Mouse (Mus musculus) C2C12 (cell line): Measurements from ENCODE around the gene Strn. TPM values are rescaled to one million over a fixed set of nuclear protein-coding genes. Genes with fewer than 3 reads are reported as not detected.

Source experiments
- H3K27me3 ChIP-seq: one replicate; pipeline ENCODE4 v1.6.1; 2011; ENCODE audit not compliant: control insufficient read depth, insufficient read depth, insufficient read length
- H3K36me3 ChIP-seq: one replicate; pipeline ENCODE4 v1.6.1; 2011; ENCODE audit not compliant: control insufficient read depth, insufficient read depth
- H3K4me3 ChIP-seq: one replicate; pipeline ENCODE4 v1.5.1; 2011; ENCODE audit warnings: mild to moderate bottlenecking, control low read depth; ENCODE audit not compliant: poor library complexity, insufficient read depth, severe bottlenecking
- H3K79me2 ChIP-seq: one replicate; pipeline ENCODE4 v1.6.1; 2011; ENCODE audit not compliant: control insufficient read depth, insufficient read depth
- H3K79me3 ChIP-seq: one replicate; pipeline ENCODE4 v1.6.1; 2011; ENCODE audit warnings: low read depth, control low read depth
- H3ac ChIP-seq: one replicate; pipeline ENCODE3; 2011; ENCODE audit warnings: low read depth; ENCODE audit not compliant: control insufficient read depth, insufficient read length
- CEBPB ChIP-seq: IDR thresholded peaks from one replicate; pipeline ENCODE4 v1.6.1; 2011; ENCODE audit warnings: low read depth, mild to moderate bottlenecking, control low read depth, moderate library complexity
- CTCF ChIP-seq: IDR thresholded peaks from one replicate; pipeline ENCODE4 v1.5.1; 2011; ENCODE audit not compliant: control insufficient read depth, insufficient read depth, insufficient read length
- FOSL1 ChIP-seq: IDR thresholded peaks from one replicate; pipeline ENCODE4 v1.8.0; 2011; ENCODE audit warnings: mild to moderate bottlenecking, low read length; ENCODE audit not compliant: poor library complexity, insufficient read depth, severe bottlenecking
- MAX ChIP-seq: IDR thresholded peaks from one replicate; pipeline ENCODE4 v1.6.1; 2011; ENCODE audit warnings: mild to moderate bottlenecking, control low read depth
- MYOD1 ChIP-seq: IDR thresholded peaks from one replicate; pipeline ENCODE4 v1.6.1; 2011; ENCODE audit warnings: low read depth; ENCODE audit not compliant: control insufficient read depth, insufficient read length
- MYOG ChIP-seq: IDR thresholded peaks from one replicate; pipeline ENCODE4 v1.6.1; 2011; ENCODE audit not compliant: control insufficient read depth, insufficient read length; ENCODE audit errors: extremely low read depth
- USF1 ChIP-seq: IDR thresholded peaks from one replicate; pipeline ENCODE4 v1.6.1; 2011; ENCODE audit warnings: low read depth, mild to moderate bottlenecking, control low read depth, moderate library complexity
- polyA plus RNA-seq: library from polyadenylated mRNA; unstranded; fragments of >200 nt; fragmentation: generic; extraction: Trizol; gene quantifications from one replicate; pipeline ENCODE4 v1.2.1, GENCODE M21; 2012; ENCODE audit warnings: missing spikeins

The Strn gene
- polyA plus RNA-seq, 1 experiment, result 4.6 TPM

DNA sequence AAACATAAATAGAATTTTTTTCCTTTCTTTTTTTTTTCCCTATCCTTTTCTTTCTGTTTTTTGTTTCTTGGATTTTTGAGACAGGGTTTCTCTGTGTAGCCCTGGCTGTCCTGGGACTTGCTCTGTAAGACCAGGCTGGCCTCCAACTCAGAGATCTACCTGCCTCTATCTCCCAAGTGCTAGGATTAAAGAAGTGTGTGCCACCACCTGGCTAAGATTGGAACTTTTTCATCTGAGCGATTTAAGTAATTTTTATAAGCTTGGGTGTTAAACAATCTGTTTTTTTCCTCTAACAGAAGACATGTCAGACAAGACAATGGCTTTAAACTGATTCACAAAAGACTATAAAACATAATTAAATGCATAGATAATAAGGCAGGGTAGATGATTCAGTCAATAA, 1.4 kb upstream of the Strn start:
- TF ChIP-seq MAX, result no peak
- TF ChIP-seq CTCF, result no peak
- TF ChIP-seq CEBPB, result no peak
- TF ChIP-seq USF1, result no peak
- no peak for TF ChIP-seq MYOG
- H3K36me3 ChIP-seq, result no peaks in the 10 kb centered on the region
- no peak overlapping the region for H3K4me3 ChIP-seq
- no peak overlapping the region for H3ac ChIP-seq
- no peaks in the 10 kb centered on the region for H3K27me3 ChIP-seq
- H3K79me3 ChIP-seq, result peaks cover 17% of the 10 kb centered on the region
- H3K79me2 ChIP-seq, result peaks cover 26% of the 10 kb centered on the region

DNA sequence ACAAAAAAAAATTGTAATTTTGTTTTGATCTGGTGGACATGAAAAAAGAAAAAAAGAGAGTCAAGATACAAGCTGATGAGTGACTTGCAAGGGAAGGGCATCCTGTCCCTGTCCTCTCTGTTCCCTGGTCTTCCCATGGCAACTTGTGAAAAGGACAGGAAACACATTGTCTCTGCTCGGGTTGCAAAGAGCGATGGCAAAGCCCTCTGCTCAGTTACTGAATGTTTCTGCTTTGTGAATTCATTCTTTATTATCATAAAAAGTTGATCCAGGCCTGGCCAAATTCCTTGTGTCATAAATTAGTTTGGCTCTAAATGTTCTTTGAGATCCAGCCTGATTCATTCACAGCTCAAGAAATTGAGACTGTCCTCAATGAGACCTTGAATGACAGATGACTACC, 775 bp upstream of the Strn start:
- Histone ChIP-seq H3K36me3 (no peaks in the 10 kb centered on the region), H3K79me3 (peaks cover 19% of the 10 kb centered on the region), H3K79me2 (peaks cover 32% of the 10 kb centered on the region), H3ac (no peak overlapping the region), H3K4me3 (no peak overlapping the region), H3K27me3 (no peaks in the 10 kb centered on the region)
- TF ChIP-seq MYOD1, result no peak
- TF ChIP-seq CTCF, result no peak
- no peak for TF ChIP-seq MAX
- TF ChIP-seq FOSL1, result no peak
- TF ChIP-seq MYOG, result no peak
- no peak for TF ChIP-seq USF1
- no peak for TF ChIP-seq CEBPB

DNA sequence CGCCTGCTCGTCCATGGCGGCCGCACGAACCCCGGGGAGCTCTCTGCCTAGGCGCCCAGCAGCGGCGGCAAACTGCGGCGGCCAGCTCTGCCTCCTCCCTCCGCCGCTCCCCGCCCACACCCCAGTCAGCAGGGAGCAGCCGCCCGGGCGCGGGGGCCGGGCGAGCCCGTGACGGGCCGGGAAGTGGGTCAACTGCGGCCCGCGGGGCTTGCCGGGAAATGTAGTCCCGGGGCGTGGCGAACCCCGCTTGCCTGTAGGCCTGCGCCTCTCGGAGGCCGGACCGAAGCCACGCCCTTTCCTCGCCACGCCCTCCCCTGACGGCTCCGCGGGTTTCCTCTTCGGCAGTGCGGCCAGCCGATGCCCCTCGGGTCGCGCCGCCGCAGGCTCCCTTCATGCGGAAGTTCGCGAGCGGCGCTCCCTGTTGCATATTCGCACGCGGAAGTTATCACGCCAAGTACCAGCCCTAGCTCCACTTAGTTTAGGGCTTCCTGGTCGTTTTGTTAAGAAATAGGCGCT, 465 bp downstream of the Strn start:
- H3K36me3 ChIP-seq, result no peaks in the 10 kb centered on the region
- H3K27me3 ChIP-seq, result no peaks in the 10 kb centered on the region
- peaks cover 26% of the 10 kb centered on the region for H3K79me3 ChIP-seq
- H3ac ChIP-seq, result peak overlapping the region; percentile 83
- TF ChIP-seq MAX (peak; percentile 68), CEBPB (no peak)
- peaks cover 44% of the 10 kb centered on the region for H3K79me2 ChIP-seq
- H3K4me3 ChIP-seq, result peak overlapping the region; percentile 63

DNA sequence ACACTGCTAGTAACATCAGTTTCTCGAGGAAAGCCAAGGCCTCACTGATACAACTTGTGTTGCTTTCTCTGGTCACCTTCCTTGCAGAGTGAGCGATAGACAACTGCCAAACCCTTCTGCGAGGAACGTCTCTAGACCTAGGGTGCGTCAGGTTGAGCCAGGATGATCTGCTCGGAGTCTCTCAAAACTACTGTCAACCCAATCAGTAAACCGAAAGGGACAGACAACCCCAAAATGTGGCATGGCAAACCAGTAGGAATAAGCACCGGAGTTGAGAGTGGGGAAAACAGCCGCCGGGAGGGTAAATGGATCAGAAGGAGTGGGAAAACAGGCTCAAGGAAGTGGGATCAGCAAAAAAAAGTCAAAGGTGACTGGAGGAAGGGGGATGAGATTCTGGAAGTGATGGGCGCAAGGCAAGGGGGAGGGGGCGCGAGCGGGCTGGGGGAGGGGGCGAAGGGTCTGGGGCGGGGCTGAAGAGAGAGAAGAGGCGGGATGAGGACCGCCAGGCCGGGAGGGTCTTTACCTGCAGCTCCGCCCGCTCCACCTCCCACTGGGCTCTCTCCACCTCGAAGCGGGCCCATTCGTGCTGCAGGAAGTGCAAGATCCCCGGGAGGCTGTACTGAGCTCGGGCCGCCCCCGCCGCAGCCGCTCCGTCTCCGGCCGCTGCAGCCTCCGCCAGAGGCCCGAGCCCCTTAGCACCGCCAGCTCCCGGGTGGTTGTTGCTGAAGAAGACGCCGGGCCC, 1.1 kb downstream of the Strn start:
- TF ChIP-seq MAX (no peak), MYOD1 (no peak), CTCF (no peak), FOSL1 (no peak), USF1 (no peak), CEBPB (no peak), MYOG (no peak)
- H3K27me3 ChIP-seq, result no peaks in the 10 kb centered on the region
- peaks cover 27% of the 10 kb centered on the region for H3K79me3 ChIP-seq
- H3K79me2 ChIP-seq, result peaks cover 50% of the 10 kb centered on the region
- H3K4me3 ChIP-seq, result peak overlapping the region; percentile 63
- H3K36me3 ChIP-seq, result no peaks in the 10 kb centered on the region
- peak overlapping the region; percentile 83 for H3ac ChIP-seq

DNA sequence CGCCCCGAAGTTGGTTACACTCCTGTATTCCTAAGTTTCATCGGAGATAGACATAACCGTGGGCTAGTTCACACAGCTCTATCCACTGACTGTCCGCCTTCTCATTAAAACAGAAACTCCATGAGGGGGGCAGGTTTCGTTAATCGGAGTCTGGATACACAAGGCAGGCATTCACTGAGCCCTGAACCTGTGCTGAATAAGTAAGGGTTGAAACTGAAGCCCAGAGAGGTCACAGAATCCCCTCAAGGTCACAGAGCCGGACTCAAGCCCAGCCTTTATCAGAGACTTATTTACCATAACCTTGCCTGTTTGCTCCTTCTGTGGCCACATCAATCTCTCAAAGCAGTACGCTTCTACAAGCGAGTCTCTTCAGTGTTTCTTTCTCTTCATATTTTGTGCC, 2.2 kb downstream of the Strn start:
- Histone ChIP-seq H3K27me3 (no peaks in the 10 kb centered on the region), H3K79me3 (peaks cover 31% of the 10 kb centered on the region), H3K79me2 (peaks cover 61% of the 10 kb centered on the region), H3K4me3 (no peak overlapping the region), H3ac (no peak overlapping the region), H3K36me3 (peaks cover 3% of the 10 kb centered on the region)
- no peak for TF ChIP-seq MAX
- TF ChIP-seq MYOG, result no peak
- TF ChIP-seq MYOD1, result no peak
- TF ChIP-seq CEBPB, result no peak
- TF ChIP-seq CTCF, result no peak
- TF ChIP-seq USF1, result no peak
- TF ChIP-seq FOSL1, result no peak

DNA sequence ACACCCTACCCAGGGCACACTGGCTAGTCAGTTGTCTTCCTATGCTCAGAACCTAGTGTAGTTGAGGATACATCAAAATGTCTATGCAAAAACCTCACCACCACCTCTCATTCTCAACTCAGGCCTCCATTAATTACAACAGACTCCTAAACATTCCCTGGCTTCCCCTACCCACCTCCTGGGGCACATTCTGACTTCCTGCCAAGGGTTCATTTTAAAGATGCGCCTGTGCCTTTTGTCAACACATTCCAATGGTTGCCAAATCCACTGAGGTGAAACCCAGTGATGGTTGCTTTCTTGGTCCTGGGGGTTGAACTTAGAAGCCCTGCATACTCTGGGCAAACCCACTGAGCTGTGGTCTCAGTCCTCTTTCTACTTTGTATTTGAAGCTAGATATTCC, 4.9 kb downstream of the Strn start:
- H3K36me3 ChIP-seq, result peaks cover 5% of the 10 kb centered on the region
- no peaks in the 10 kb centered on the region for H3K27me3 ChIP-seq
- H3K79me3 ChIP-seq, result peaks cover 42% of the 10 kb centered on the region
- H3ac ChIP-seq, result no peak overlapping the region
- H3K79me2 ChIP-seq, result peaks cover 88% of the 10 kb centered on the region
- no peak overlapping the region for H3K4me3 ChIP-seq
- no peak for TF ChIP-seq CTCF
- TF ChIP-seq USF1, result no peak
- no peak for TF ChIP-seq CEBPB
- no peak for TF ChIP-seq MYOG
- TF ChIP-seq FOSL1, result no peak
- no peak for TF ChIP-seq MYOD1
- TF ChIP-seq MAX, result no peak
